Mouse (Mus musculus): Measurements from ENCODE around the gene Ddx21.

- TF ChIP-seq USF1 (IDR thresholded peaks at IDR 0.05; ENCODE audit: low read depth, low read length) = no peak
- TF ChIP-seq CTCF (conservative IDR thresholded peaks at IDR 0.05 in 1 of 2, IDR thresholded peaks at IDR 0.05 in 1 of 2; ENCODE audit: low read depth in 2 of 2, low read length in 2 of 2) = no peak
- TF ChIP-seq E2F4 (IDR thresholded peaks at IDR 0.05; ENCODE audit: insufficient replicate concordance, low read depth, low read length) = no peak
- TF ChIP-seq EP300 (IDR thresholded peaks at IDR 0.05; ENCODE audit: low read length) = no peak
- TF ChIP-seq TCF12 (IDR thresholded peaks at IDR 0.05; ENCODE audit: low read depth, low read length) = no peak
- TF ChIP-seq USF2 (conservative IDR thresholded peaks at IDR 0.05; ENCODE audit: low read depth, low read length) = no peak
- TF ChIP-seq POLR2A (IDR thresholded peaks at IDR 0.05; ENCODE audit: low read depth, low read length) = no peak
- no peak for TF ChIP-seq ZC3H11A (IDR thresholded peaks at IDR 0.05; ENCODE audit: low read depth, low read length)
- TF ChIP-seq RCOR1 (conservative IDR thresholded peaks at IDR 0.05; ENCODE audit: low read depth, low read length) = no peak
- no peak for TF ChIP-seq MAX (IDR thresholded peaks at IDR 0.05; ENCODE audit: low read length)
Measured at GRCm38 (mm10) chr10:62546441-62546840, 55.6 kb downstream of the Ddx21 start.
